Mouse (Mus musculus) cortical plate, adult 2 months (tissue): Measurements from ENCODE around the gene Klri2. TPM values are rescaled to one million over a fixed set of nuclear protein-coding genes. Genes with fewer than 3 reads are reported as not detected.

ENCODE experiments used
- H3K27ac ChIP-seq: fragments of 200-500 bp; 2 replicates; pipeline ENCODE4 v1.5.1; 2012; ENCODE audit warnings: low read length, control low read depth, inconsistent platforms; ENCODE audit not compliant: insufficient read depth
- H3K4me1 ChIP-seq: fragments of 200-500 bp; 2 replicates; pipeline ENCODE4 v1.6.1; 2011; ENCODE audit warnings: low read length; ENCODE audit not compliant: control insufficient read depth, insufficient read depth
- H3K4me3 ChIP-seq: fragments of 200-500 bp; 2 replicates; pipeline ENCODE4 v1.5.1; 2011; ENCODE audit warnings: mild to moderate bottlenecking, low read length, control low read depth; ENCODE audit not compliant: insufficient read depth
- CTCF ChIP-seq: fragments of 200-500 bp; IDR thresholded peaks from 2 replicates; pipeline ENCODE4 v1.5.1; 2011; ENCODE audit warnings: mild to moderate bottlenecking, control low read depth, low read length; ENCODE audit not compliant: insufficient read depth; ENCODE audit errors: extremely low read depth
- POLR2A ChIP-seq: fragments of 200-500 bp; IDR thresholded peaks from 2 replicates; pipeline ENCODE4 v1.6.1; 2011; ENCODE audit warnings: mild to moderate bottlenecking, low read length, control low read depth; ENCODE audit not compliant: insufficient read depth; ENCODE audit errors: extremely low read depth
- polyA plus RNA-seq: library from polyadenylated mRNA; depleted of rRNA; stranded (reverse); fragments of >200 nt; gene quantifications from 2 replicates; pipeline ENCODE4 v1.2.3, GENCODE M21; 2012; rRNA removed

Gene Klri2
- polyA plus RNA-seq, 1 experiment, result 0.02 TPM

GRCm38 (mm10) chr6:129680379-129680778 is 59.9 kb downstream of the Klri2 start:
- TF ChIP-seq POLR2A, result no peak
- TF ChIP-seq CTCF, result no peak
- no peaks in the 10 kb centered on the region for H3K4me1 ChIP-seq

More at GRCm38 (mm10) chr6:129680379-129680778, 59.9 kb downstream of the Klri2 start:
- H3K4me3 ChIP-seq, result no peak overlapping the region
- no peak overlapping the region for H3K27ac ChIP-seq

Other genes starting within 250 kb of the Klri2 start
- not detected in 2 replicates for gene Olr1, start 233.3 kb downstream of the Klri2 start, polyA plus RNA-seq
- not detected in 2 replicates for gene Tmem52b, start 227.9 kb downstream of the Klri2 start, polyA plus RNA-seq
- 580 and 605 TPM in 2 replicates for gene Gabarapl1, start 207.3 kb downstream of the Klri2 start, polyA plus RNA-seq
- 0.08 and 0.13 TPM in 2 replicates for gene Klre1, start 162.6 kb downstream of the Klri2 start, polyA plus RNA-seq
- 0.30 TPM in 1 of 2 replicates, not detected in the other for gene Klrd1, start 148.7 kb downstream of the Klri2 start, polyA plus RNA-seq
- gene Klrk1, start 116.6 kb downstream of the Klri2 start, polyA plus RNA-seq, result 0.04 and 0.08 TPM in 2 replicates
- gene Klrc3, start 97.1 kb downstream of the Klri2 start, polyA plus RNA-seq, result not detected in 2 replicates
- gene Klrc2, start 79.8 kb downstream of the Klri2 start, polyA plus RNA-seq, result 0.04 TPM in 1 of 2 replicates, not detected in the other
- not detected in 2 replicates for gene Klrc1, start 61.5 kb downstream of the Klri2 start, polyA plus RNA-seq
- not detected in 2 replicates for gene Klri1, start 23.4 kb downstream of the Klri2 start, polyA plus RNA-seq
- gene Gm156, start 43.8 kb upstream of the Klri2 start, polyA plus RNA-seq, result not detected in 2 replicates
- not detected in 2 replicates for gene Gm17631, start 122.2 kb upstream of the Klri2 start, polyA plus RNA-seq
- gene Klra17, start 136.2 kb upstream of the Klri2 start, polyA plus RNA-seq, result not detected in 2 replicates
- not detected in 2 replicates for gene Klra5, start 177.2 kb upstream of the Klri2 start, polyA plus RNA-seq